Mouse (Mus musculus) yolk sac, embryonic 10.5 days (tissue): ENCODE results near the gene Ifnl2.
"Not testable (repeated sequence)": the region's sequence is repeated elsewhere in the genome, so short reads cannot be mapped to it uniquely, and the experiment has no call there.

Source experiments
- DNase-seq: peaks from one replicate; pipeline ENCODE4 v3.0.0-alpha.2; 2017; ENCODE audit warnings: low spot score

Ifnl2 gene

DNA sequence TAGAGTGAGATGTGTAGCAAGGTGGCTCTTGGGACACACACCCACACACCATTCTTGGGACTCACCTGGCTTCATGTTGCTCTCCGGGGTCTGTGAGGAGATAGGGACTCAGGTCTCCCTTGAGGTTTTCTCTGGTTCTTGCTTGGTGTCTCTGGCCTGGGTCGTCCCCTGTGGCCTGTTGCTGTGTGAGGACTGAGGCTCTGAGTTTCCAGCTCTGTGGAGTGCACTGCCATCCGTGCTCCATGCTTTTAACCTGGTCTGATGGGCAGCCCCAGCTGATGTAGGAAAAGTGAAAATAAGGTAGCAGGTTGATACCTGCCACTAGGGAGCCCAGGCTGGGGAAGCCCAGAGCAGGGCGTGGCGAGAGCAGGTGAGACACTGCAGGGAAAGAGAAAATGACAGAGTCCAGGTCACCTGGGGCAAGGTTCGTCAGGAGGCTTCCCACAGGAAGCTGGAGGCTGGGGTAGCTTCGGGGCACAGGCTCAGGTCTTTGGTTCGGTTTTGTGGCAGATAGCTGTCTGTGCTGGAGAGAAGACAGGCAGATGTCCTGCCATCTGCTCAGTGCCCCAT, at the start of gene Ifnl2:
Gene Ifnl2, minus strand, starts transcription at position 51 of the 570 bp plus-strand sequence.
- DNase-seq, result not testable (repeated sequence)

DNA sequence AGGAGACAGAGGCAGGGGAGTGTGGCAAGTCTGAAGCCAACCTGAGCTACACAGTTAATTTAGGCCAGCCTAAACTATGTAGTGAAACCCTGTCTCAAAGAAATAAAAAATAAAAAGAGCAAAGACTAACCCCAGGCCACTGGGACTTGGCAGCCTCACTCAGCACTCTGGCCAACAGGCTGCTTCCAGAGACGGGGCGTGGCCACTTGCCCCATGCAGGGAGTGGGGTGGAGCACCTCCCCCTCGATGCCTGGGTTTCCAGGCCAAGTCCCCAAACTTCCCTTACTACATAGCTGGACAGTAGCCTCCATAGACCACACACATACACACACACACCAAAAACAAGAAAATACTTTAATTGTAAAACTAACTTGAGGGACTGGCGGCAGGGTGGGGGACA, 48.2 kb upstream of the Ifnl2 start:
- no peak for DNase-seq

DNA sequence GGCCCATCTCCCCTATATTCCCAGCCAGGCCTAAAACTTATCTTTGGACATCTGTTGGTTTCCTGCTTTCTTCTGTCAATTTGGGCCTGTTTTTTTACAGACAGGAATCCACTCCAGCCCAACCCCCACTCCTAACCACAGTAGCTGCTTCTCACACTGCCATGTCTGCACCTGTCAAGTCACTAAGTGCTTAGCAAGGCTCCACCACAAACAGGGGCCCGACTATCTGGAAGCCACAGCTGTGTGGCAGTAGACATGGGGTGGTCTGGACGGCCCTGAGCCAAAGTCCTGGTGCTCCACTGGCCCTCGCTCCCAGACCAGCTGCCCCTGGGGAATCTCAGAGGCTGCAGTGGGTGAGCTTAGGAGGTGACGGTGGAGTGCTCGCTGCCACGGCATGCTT, 47.5 kb upstream of the Ifnl2 start:
- no peak for DNase-seq

DNA sequence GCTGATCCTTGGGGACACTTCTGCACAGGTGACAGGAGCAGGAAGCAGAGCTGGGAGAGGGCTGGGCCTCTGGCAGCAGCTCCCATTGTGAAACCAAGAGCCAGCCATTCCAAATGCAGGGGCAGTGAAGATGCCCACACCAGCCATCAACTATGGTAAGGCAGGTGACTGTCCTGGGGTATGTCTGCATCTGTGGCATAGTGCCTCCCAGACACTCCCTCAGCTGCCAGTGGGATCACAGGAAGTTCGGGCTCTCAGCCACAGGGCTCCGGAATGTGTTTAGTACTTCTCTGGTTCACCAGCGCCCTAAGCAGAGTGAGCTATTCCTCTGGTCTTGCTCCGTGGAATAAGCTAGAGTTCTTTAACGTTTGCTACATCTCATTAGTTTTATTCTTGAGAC, 46.8 kb upstream of the Ifnl2 start:
- no peak for DNase-seq

DNA sequence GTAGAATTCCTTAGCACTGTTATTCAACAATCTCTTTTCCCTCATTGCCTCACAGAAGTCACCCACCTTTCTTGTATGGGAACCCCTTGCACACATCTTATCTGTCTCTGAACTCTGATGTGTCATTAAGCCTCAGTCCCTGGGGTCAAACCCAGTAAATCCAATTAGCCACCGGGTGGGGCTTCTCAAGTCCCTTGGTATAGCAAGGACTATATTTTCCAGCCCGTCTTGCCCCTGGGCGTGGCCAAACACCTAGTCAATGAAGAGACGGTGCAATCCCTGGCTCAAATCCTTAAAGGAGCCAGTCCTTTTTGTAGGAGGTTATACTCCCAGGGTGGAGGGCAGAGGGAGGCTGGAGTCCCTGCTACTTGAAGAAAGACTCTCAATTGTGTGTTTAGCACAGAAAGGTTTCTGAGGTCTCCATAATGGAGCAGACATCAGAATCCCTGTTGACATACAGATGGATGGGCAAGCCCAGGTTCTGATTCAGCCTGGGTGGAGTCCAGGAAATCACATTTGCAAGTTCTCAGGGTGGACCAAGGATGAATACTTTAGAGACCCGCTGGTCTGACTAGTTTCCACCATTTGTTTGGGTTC, 45.8 kb upstream of the Ifnl2 start:
- DNase-seq, result no peak

DNA sequence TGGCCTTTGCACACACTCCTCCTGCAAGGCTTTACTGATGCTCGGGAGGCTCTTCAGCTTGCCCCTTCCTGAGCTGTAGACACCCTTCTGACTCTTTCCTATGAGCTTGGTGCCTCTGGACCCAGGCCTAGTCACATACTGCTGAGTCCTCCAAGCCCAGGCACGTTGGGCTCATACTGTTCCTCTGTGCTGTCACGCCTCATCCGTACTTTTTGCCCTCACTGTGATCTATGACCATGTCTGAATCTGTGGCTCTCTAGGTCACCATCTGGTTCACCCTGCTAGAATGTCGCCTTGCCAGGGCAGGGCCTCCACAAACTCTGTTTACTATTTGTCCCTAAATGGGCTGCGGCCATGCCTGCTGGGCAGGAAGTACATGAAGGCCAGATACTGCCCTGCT, 42.8 kb upstream of the Ifnl2 start:
- no peak for DNase-seq

DNA sequence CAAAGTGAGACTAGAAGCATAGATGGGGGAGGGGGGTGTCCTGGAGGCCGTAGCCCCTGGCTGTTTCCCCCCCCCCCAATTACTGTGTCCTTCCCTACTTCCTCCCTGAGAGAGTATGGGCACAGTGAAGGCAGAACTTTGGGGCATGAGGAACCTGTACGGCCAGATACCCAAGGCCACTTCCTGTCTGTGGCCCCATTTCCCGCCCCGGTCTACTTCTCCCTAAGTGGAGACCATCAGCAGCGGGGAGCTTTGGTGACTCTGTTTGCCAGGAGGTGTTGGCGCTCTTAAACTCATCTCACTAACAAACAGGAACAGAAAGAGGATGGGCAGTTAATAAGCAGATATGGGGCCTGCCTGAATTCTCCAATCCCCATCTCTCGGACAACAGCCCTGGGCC, 37.4 kb upstream of the Ifnl2 start:
- no peak for DNase-seq

DNA sequence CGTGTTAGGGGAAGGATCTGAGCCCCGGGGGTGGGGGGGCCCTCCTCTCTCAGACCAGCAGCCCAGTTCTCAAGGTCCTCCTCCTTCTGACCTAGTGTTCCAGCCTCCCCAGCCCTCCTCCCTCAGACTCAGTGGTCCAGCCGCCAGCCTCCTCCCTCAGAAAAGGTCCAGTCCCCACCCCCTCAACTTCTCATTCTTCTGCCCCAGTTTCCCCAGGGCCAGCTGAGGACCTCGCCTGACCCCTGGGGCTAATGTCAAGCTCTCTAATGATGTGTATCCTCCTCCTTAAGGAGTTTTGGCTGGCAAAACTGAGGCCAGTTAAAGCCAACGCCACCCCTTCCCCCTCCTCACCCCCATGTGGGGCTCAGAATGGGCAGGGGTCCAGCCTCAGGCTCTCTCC, 36.9 kb upstream of the Ifnl2 start, which contains the start of gene Nccrp1:
Gene Nccrp1, minus strand, starts transcription at position 101 of the 400 bp plus-strand sequence.
- no peak for DNase-seq

DNA sequence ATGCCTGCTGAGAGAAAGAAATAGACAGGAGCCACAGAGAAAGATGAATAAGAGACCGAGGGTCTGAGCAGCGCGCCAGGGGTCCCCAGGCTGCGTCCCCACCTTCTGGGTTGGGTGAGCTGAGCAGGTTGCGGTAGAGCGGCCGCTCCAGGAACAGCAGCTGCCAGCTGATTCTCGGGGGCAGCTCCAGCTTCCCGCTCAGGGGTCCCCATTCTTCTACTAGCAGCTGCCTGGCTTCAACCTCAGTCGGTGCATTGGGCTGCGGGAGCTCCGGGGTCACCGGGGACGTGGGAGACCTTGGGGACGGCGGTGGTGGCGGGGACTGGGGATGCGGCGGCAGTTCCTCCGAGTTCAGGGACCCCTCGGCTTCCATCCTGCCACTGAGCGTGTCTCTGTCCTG, 36.4 kb upstream of the Ifnl2 start:
- DNase-seq, result no peak

DNA sequence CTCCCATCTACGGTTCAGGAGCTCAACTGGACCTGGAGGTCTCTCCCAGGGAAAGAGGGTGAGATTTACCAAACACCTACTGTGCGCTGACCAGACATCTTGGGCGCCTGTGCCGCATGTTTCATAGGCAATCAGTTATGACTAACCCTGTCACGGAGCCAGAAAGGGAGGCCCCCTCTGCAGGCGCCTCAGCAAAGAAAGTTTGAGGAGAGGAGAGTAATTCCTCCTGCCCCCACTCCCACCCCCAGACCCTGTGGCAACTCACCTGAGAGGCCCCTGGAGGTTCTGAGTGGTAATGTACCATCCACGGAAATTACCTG, 35.6 kb upstream of the Ifnl2 start:
- no peak for DNase-seq

DNA sequence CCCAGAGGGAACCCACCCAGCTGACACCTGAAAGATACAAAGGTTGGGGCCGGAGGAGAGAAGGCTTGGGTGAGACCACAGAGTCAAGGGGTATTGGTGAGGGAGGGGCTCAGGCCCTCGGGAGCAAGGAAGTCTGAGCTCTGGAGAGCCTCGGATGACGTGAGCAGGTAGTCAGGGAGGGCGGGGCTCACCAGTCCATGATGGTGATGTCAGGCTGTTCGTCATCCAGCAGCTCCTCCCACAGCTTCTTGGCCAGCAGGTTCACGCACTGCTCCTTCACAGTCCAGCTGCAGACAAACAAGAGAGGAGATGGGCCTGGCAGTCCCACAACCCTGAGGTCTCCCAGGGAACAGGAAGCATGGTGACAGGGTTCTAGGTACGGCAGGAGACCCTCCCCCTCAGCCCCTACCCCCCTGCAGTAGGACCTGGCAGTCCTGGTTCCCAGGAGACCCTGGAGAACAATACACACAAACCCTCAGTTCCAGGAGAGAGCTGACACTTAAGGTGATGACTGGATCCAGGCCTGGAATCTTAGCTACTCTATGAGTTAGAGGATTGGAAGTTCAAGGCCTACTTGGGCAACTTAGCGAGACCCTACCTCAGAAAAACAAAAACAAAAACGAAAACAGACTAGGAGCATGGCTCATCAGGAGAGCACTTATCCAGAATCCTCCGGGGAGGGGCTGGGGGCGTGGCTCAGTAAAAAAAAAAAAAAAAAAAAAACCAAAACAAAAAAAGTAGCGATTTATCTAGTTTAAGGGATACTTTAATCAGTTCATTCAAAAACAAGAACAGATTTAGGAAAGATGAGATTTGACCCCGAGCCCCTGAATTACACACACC, 35.0 kb upstream of the Ifnl2 start:
- peak; percentile 57 for DNase-seq

DNA sequence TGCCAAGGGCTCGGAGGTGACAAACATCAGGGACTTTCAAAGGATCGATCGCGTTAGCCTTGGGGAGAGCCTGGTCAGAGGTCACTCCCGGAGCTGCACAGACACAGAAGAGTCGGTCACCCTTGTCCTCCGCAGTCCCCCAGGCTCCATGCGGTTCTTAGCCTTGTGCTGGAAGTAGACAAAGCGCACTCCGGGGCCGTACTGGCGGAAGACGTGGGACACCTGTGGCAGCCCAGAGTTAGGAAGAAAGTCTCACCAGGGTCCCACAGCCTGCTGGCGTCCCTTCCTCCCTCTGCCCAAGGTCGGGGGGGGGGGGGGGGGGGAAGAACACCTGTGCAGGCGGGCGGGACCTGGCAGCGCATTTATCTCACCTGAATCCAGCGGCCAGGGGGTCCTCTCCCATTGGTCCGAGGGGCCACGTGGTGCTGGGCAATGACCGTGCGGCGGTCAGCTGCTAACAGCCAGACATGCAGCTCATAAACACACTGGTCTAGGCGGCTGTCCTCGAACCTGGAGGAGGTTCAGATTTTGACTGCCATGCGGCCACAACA, 33.9 kb upstream of the Ifnl2 start:
- DNase-seq, result peak; percentile 84

DNA sequence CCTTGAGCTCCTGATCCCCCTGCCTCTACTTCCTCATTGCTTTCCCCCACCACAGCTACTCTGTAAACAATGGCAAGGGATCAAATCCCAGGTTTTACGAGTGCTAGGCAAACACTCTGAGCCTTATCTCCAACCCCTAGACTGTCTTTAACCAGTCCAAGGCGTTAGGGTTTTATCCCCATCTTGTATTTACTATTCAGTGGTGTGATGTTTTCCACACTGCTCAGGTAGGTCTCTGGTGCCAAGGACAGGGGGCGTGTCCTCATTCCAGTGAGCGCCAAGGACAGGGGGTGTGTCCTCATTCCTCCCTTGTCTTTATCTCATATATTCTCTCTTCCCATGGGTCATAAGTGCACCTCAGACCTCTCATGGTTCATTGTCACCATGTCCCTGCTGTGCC, 30.3 kb upstream of the Ifnl2 start, which contains the start of gene Sycn:
Gene Sycn, plus strand, starts transcription at position 360 of the 400 bp plus-strand sequence.
- DNase-seq, result peak; percentile 67

DNA sequence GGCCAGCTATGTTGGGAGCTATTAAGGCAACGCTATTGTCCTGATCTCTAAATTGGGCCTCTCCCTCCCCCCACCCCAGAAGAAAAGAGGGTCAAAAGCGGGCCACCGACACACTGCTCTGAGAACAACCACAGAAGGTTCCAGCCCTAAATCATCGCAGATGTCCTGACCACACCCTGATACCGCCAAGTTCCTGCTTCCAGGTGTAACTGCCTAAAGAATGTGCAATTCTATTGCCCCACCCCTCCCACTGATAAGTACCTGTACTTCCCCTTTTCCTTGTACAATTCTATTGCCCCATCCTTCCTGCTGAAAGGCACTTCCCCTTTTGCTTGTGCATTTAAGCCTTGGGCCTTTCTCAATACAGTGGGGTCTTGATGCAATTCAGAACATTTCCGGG, 28.6 kb upstream of the Ifnl2 start:
- not testable (repeated sequence) for DNase-seq

DNA sequence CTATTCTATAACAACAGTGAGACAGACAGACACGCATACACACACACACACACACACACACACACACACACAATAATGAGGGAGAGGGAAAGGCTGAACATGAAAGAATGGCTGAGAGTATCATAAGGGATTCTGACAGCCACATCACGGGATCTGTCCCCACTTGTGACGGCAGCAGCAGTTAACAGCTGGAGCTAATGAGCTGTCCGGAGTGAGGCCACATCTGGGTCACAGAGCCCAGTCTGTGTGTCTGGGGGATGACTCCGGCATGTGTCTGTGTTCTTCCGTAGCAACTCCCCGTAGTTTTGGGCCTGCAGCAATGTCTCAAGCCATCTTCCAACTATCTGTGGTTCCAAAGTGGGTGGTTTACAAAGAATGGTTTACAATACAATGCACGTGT, 21.8 kb upstream of the Ifnl2 start:
- DNase-seq, result no peak

DNA sequence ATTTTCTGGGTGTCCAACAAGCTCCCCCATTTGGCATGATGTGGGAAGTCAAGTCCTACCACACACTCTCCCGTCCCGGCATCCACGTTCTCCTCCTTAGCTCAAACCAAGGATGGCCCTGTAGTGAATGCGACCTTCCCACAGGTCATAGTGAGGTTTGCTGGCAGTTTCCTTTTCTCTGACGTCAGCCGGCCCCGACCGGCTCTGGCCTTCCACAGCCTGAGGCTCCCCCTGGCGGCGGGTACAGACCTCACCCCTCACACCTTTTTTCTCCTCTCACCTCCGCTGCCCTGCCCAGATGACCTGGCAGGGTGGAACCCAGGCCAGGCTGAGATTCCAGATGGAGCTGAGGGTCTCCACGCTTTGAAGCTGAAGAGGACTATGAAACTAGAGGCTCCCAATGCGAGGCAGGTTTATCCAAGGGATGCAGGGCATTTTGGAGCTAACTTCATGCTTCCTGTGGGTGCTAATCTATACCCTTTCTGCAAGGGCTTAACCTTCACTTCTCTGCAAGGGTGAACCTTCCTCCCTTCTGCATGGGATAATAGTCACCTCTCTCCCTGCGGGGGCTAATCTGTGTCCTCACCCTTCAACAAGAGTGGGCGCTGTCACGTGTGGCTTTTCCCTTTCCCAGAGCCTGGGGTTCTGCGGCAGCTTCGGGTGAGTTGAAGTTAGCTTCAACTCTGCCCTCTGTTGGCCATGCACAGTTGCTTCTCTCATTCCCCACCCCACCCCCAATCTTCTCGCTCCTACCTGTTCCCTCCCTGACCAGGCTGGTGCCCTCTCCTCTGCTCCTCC, 17.9 kb upstream of the Ifnl2 start:
- peak; percentile 55 for DNase-seq

DNA sequence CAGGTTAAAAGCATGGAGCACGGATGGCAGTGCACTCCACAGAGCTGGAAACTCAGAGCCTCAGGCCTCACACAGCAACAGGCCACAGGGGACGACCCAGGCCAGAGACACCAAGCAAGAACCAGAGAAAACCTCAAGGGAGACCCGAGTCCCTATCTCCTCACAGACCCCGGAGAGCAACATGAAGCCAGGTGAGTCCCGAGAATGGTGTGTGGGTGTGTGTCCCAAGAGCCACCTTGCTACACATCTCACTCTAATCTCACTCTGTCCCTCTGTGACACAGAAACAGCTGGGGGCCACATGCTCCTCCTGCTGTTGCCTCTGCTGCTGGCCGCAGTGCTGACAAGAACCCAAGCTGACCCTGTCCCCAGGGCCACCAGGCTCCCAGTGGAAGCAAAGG, 12.3 kb upstream of the Ifnl2 start, which contains the start of gene Ifnl3:
Gene Ifnl3, plus strand, starts transcription at position 301 of the 400 bp plus-strand sequence.
- not testable (repeated sequence) for DNase-seq

DNA sequence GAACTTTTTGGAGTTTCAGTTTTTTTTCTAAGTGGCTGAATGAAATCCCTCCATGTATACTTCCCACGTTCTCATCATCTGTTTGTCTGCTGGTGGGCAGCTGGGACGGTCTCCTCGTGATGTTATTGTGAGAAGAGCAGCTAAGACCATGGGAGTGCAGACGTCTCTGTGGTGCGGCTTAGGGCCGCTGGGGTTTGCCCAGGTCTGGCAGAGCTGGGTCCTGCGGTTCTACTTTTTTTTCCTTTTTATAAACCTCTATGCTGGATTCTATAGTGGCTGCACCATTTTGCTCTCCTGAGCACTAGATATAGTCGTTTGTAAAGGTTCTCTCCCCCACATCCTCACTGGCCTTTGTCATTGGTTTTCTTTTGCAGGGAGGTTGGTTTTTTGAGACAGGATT, 1.2 kb upstream of the Ifnl2 start:
- no peak for DNase-seq

DNA sequence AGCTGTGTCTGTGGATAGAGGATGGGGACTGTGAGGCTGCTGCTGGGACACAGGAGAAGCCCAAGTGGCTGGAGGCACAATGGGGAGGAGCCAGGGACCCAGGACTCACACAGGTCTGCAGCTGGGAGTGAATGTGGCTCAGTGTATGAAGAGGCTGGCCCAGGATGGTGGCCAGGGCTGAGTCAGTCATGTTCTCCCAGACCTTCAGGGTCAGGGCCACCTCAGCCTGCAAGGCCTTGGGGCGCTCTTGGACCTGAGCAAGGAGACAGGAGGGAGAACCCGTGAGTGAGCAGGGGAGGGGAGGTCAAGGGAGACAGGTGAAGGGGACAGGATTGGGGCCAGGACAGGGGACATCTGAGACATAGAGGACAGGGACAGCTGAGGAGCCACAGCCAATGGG, 1.1 kb downstream of the Ifnl2 start:
- DNase-seq, result not testable (repeated sequence)

DNA sequence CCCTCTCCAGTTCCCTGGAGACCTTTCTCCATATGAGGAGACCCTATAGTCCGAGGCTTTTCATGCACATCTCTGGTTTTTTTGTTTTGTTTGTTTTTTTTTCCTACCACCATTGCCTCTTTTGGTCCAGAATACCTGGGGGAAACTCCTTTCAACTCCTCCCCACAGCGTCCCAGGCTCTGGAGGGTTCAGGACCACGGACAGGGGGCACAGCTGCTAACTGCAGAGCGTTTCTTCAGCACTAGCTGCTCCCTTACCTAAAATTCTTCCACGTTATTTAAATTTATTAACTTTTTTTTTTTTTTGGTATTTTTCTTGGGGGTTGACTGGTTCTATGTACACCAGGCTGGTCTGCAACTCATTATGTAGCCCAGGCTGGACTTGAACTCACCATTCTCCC, 4.7 kb downstream of the Ifnl2 start:
- DNase-seq, result peak; percentile 36

DNA sequence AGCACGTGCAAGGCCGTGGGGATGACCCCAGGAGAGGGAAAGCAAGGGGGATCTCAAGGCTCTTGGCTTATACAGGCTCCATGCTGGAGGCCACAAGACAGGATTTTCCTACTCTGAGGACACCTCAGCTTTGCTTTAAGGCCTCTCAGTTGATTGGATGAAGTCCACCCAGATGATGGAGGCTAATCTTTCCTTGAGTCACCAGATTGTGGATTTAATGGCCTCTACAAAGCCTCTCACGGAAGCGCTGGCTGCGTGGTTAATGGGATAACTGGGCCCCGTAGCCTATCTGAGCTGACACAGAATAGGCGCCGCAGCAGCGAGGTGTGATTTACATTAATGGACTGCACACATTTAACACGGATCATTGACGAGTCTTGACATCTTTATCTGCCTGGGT, 14.8 kb downstream of the Ifnl2 start:
- DNase-seq, result no peak

DNA sequence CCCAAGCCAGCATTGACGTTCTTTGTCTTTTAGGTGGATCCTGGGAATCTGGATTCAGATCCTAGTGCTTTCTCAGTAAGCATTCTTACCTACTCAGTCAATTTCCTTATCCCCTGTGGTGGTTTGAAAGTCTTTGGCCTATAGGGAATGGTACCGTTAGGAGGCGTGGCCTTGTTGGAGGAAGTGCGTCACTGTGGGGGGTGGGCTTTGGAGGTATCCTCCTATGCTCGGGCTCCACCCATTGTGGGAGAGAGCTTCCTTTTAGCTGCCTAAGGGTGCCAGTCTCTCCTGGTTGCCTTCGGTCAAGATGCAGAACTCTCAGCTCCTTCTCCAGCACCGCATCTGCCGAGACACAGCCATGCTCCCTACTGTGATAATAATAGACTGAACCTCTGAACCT, 17.9 kb downstream of the Ifnl2 start:
- no peak for DNase-seq
